Mouse (Mus musculus) MN1 (cell line): ENCODE measurements around the gene Dytn.
"Not testable (repeated sequence)": the region's sequence is repeated elsewhere in the genome, so short reads cannot be mapped to it uniquely, and the experiment has no call there.

ENCODE experiments used
- DNase-seq: peaks from one replicate; pipeline ENCODE4 v3.0.0-alpha.2; 2016; ENCODE audit warnings: low spot score

The Dytn gene

GRCm38 (mm10) chr1:63686827-63687226 is at the start of gene Dytn:
Dytn (minus strand) TSS chr1:63686927.
- DNase-seq, result no peak

- DNase-seq, result peak; percentile 91
These were observed 43.6 kb upstream of the Dytn start, which contains the start of the genes Mdh1b and Fastkd2 for GRCm38 (mm10) chr1:63730240-63730771. Mdh1b (minus strand) TSS chr1:63730318. Fastkd2 (plus strand) TSS chr1:63730614.

- DNase-seq, result no peak
These were observed 43.1 kb upstream of the Dytn start for GRCm38 (mm10) chr1:63729796-63730195.

GRCm38 (mm10) chr1:63720161-63720560 is 33.4 kb upstream of the Dytn start:
- no peak for DNase-seq

GRCm38 (mm10) chr1:63708876-63709275 is 22.1 kb upstream of the Dytn start:
- peak; percentile 24 for DNase-seq

GRCm38 (mm10) chr1:63705733-63706132 is 19.0 kb upstream of the Dytn start:
- DNase-seq, result peak; percentile 62

- no peak for DNase-seq
These were observed 10.1 kb upstream of the Dytn start for GRCm38 (mm10) chr1:63696861-63697260.

- no peak for DNase-seq
These were observed 10.8 kb downstream of the Dytn start for GRCm38 (mm10) chr1:63675975-63676374.

- peak; percentile 83 for DNase-seq
These were observed 17.9 kb downstream of the Dytn start for GRCm38 (mm10) chr1:63668852-63669160.

- peak; percentile 44 for DNase-seq
These were observed 18.5 kb downstream of the Dytn start for GRCm38 (mm10) chr1:63667949-63668851.

GRCm38 (mm10) chr1:63667201-63667948 is 19.4 kb downstream of the Dytn start:
- peak; percentile 31 for DNase-seq

- DNase-seq, result no peak
These were observed 20.6 kb downstream of the Dytn start for GRCm38 (mm10) chr1:63666089-63666488.

GRCm38 (mm10) chr1:63659591-63659990 is 27.1 kb downstream of the Dytn start:
- DNase-seq, result peak; percentile 77

- DNase-seq, result peak; percentile 79
These were observed 28.7 kb downstream of the Dytn start for GRCm38 (mm10) chr1:63658016-63658415.

GRCm38 (mm10) chr1:63639921-63640320 is 46.8 kb downstream of the Dytn start:
- no peak for DNase-seq

- not testable (repeated sequence) for DNase-seq
These were observed 56.3 kb downstream of the Dytn start for GRCm38 (mm10) chr1:63630390-63630789.

- no peak for DNase-seq
These were observed 58.5 kb downstream of the Dytn start for GRCm38 (mm10) chr1:63628211-63628610.

- DNase-seq, result no peak
These were observed 71.1 kb downstream of the Dytn start, which contains the start of gene Gm39653 for GRCm38 (mm10) chr1:63615668-63616067. Gm39653 (plus strand) TSS chr1:63615968.

- no peak for DNase-seq
These were observed 72.1 kb downstream of the Dytn start for GRCm38 (mm10) chr1:63614594-63614993.

GRCm38 (mm10) chr1:63609613-63610012 is 77.1 kb downstream of the Dytn start:
- DNase-seq, result no peak

GRCm38 (mm10) chr1:63603870-63604500 is 82.7 kb downstream of the Dytn start:
- no peak for DNase-seq

- peak; percentile 6 for DNase-seq
These were observed 99.9 kb downstream of the Dytn start for GRCm38 (mm10) chr1:63586869-63587268.
